Comparison of ENCODE assay signal across 32 mouse cellular contexts in the genomic region with DNA sequence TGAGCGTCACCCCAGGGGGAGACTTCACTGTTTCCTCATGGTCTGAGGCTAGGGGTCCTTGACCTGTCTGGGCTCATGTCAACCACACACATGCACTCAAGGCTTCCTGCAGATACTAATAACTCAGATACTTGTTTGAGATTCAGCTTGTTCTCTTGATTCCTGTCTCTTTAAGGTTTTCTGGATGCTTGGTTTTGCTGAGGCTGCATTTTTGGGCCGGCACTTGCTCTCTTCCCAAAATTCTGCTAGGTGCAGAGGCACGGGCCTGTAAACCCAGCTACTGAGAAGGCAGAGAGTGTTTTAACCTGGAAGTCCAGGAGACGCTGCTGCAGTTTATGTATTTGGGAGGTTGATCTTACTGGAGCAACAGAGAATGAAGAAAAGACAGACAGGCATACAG. TPM values are rescaled to one million over a fixed set of nuclear protein-coding genes. Genes with fewer than 3 reads are reported as not detected.
DNase-seq lines count a peak whose midpoint lies in the region; ATAC-seq and TF ChIP-seq lines count a peak whose summit lies in the region.
"Had no signal": no experiment of that assay in that cellular context is flagged by ENCODE, and none has a peak within 500 bp of the region (broad histone marks: within the 10 kb centered on the region; RNA-seq: fewer than 3 reads in every experiment).

No protein-coding gene starts in this region.

- H3K9ac ChIP-seq in heart, adult 2 months (ENCODE audit: low read depth, low read length): no peak overlapping the region
- H3K9ac ChIP-seq in heart, embryonic 15.5 days: no peak overlapping the region
- H3K9ac ChIP-seq in CH12.LX (ENCODE audit: insufficient read depth, low read depth) (no peak overlapping the region), ES-E14 (ENCODE audit: insufficient read depth, low read depth, low read length, poor library complexity, severe bottlenecking) (no peak overlapping the region)
- no peak overlapping the region for H3K9ac ChIP-seq in neural tube, embryonic 15.5 days (replicated peaks)
- H3K9ac ChIP-seq: embryonic facial prominence, embryonic 13.5 days; forebrain, embryonic 12.5 days; forebrain, embryonic 15.5 days; hindbrain, embryonic 12.5 days; hindbrain, embryonic 15.5 days had no signal

- dilution Hi-C loops in CH12.LX (cut with MboI; ENCODE audit: extremely low pct_ligation_motif_present, extremely low pct_unique_long_range_greater_than_20kb, low sequenced_read_pairs): no loop called here

- no peak for TF ChIP-seq RAD21 in CH12.LX (IDR thresholded peaks at IDR 0.05; ENCODE audit: low read depth, low read length)

- H3K36me3 ChIP-seq in heart, embryonic 10.5 days: no peaks in the 10 kb centered on the region
- no peaks in the 10 kb centered on the region for H3K36me3 ChIP-seq in heart, adult 2 months (ENCODE audit: control insufficient read depth, insufficient read depth, low read length)
- H3K36me3 ChIP-seq in heart, embryonic 15.5 days: no peaks in the 10 kb centered on the region
- H3K36me3 ChIP-seq in CH12.LX (replicated peaks in 1 of 2; ENCODE audit: control insufficient read depth in 1 of 2, insufficient read depth in 1 of 2, low read length in 1 of 2) (no peaks in the 10 kb centered on the region), ES-E14 (ENCODE audit: control insufficient read depth, insufficient read depth, low read length, poor library complexity, severe bottlenecking) (no peaks in the 10 kb centered on the region)
- no peaks in the 10 kb centered on the region for H3K36me3 ChIP-seq in neural tube, embryonic 15.5 days
- H3K36me3 ChIP-seq: embryonic facial prominence, embryonic 10.5 days; embryonic facial prominence, embryonic 13.5 days; forebrain, embryonic 12.5 days; forebrain, embryonic 15.5 days; G1E; hindbrain, embryonic 12.5 days; hindbrain, embryonic 15.5 days had no signal

- intact Hi-C loops in heart, adult 2 months (cut with DNase I): no loop called here

- in situ Hi-C loops in CH12.LX (cut with MboI; ENCODE audit: low pct_ligation_motif_present, low pct_unique_long_range_greater_than_20kb, low sequenced_read_pairs) (no loop called here), ES-E14 (cut with MboI; ENCODE audit: low sequenced_read_pairs in 2 of 2, unreplicated experiment in 2 of 2) (loop anchor here in 1 of 2 experiments (10.0 kb wide), 1 partner anchor 207 kb away; no protein-coding TSS in a partner anchor)

- no peak for TF ChIP-seq CTCF in heart, adult 2 months (IDR thresholded peaks at IDR 0.05)
- no peak for TF ChIP-seq CTCF in CH12.LX (conservative IDR thresholded peaks at IDR 0.05 in 1 of 2, IDR thresholded peaks at IDR 0.05 in 1 of 2; ENCODE audit: low read depth in 2 of 2, low read length in 2 of 2)

- H3K27me3 ChIP-seq in heart, embryonic 10.5 days (ENCODE audit: insufficient read depth, poor library complexity, severe bottlenecking): no peaks in the 10 kb centered on the region
- H3K27me3 ChIP-seq in heart, adult 2 months (ENCODE audit: control insufficient read depth, insufficient read depth, low read length): no peaks in the 10 kb centered on the region
- no peaks in the 10 kb centered on the region for H3K27me3 ChIP-seq in heart, embryonic 15.5 days
- peaks cover 15% of the 10 kb centered on the region for H3K27me3 ChIP-seq in CH12.LX (replicated peaks)
- H3K27me3 ChIP-seq in neural tube, embryonic 15.5 days (replicated peaks): no peaks in the 10 kb centered on the region
- H3K27me3 ChIP-seq: embryonic facial prominence, embryonic 13.5 days; forebrain, embryonic 12.5 days; forebrain, embryonic 15.5 days; hindbrain, embryonic 12.5 days; hindbrain, embryonic 15.5 days had no signal

- no peaks in the 10 kb centered on the region for H3K9me3 ChIP-seq in heart, embryonic 10.5 days
- no peaks in the 10 kb centered on the region for H3K9me3 ChIP-seq in heart, embryonic 15.5 days (replicated peaks)
- H3K9me3 ChIP-seq in CH12.LX (replicated peaks; ENCODE audit: low read length): peaks cover under 1% of the 10 kb centered on the region
- H3K9me3 ChIP-seq in ES-E14 (ENCODE audit: control insufficient read depth, insufficient read depth, low read depth, low read length): no peaks in the 10 kb centered on the region
- no peaks in the 10 kb centered on the region for H3K9me3 ChIP-seq in neural tube, embryonic 15.5 days (replicated peaks)
- H3K9me3 ChIP-seq: embryonic facial prominence, embryonic 10.5 days; embryonic facial prominence, embryonic 13.5 days; forebrain, embryonic 12.5 days; forebrain, embryonic 15.5 days; G1E; hindbrain, embryonic 12.5 days; hindbrain, embryonic 15.5 days had no signal

- no peak for ATAC-seq in heart, embryonic 15.5 days (replicated peaks; ENCODE audit: insufficient number of reproducible peaks, insufficient read depth, low FRiP score, low read depth)
- no peak for ATAC-seq in neural tube, embryonic 15.5 days (ENCODE audit: low FRiP score)
- ATAC-seq: CD4-positive, CD25-positive, alpha-beta regulatory T cell, adult 4 months; forebrain, embryonic 15.5 days; intestine, postnatal 0 days had no signal

- no peak for TF ChIP-seq POLR2A in heart, adult 2 months (IDR thresholded peaks at IDR 0.05; ENCODE audit: insufficient read depth, low read depth, low read length)
- no peak for TF ChIP-seq POLR2A in CH12.LX (IDR thresholded peaks at IDR 0.05; ENCODE audit: low read depth, low read length)

- H3K4me3 ChIP-seq in heart, embryonic 10.5 days: no peak overlapping the region
- H3K4me3 ChIP-seq in heart, adult 2 months: no peak overlapping the region
- no peak overlapping the region for H3K4me3 ChIP-seq in heart, embryonic 15.5 days
- no peak overlapping the region for H3K4me3 ChIP-seq in CH12.LX (replicated peaks in 1 of 3; ENCODE audit: low read depth in 2 of 3, low read length in 2 of 3, poor library complexity in 1 of 3)
- H3K4me3 ChIP-seq in ES-E14 (ENCODE audit: insufficient read depth in 1 of 2, low read depth in 1 of 2, low read length in 2 of 2, poor library complexity in 1 of 2, severe bottlenecking in 1 of 2): no peak overlapping the region
- H3K4me3 ChIP-seq in neural tube, embryonic 15.5 days (replicated peaks): no peak overlapping the region
- H3K4me3 ChIP-seq: embryonic facial prominence, embryonic 10.5 days; embryonic facial prominence, embryonic 13.5 days; erythroblast, embryonic 14.5 days; forebrain, embryonic 12.5 days; forebrain, embryonic 15.5 days; hindbrain, embryonic 12.5 days; hindbrain, embryonic 15.5 days had no signal

- peaks cover 19% of the 10 kb centered on the region for H3K4me1 ChIP-seq in heart, embryonic 10.5 days
- H3K4me1 ChIP-seq in heart, adult 2 months (ENCODE audit: control insufficient read depth, insufficient read depth, low read length): peaks cover 4% of the 10 kb centered on the region; the same call in 1 of the 2 replicates
- H3K4me1 ChIP-seq in heart, embryonic 15.5 days (replicated peaks): peaks cover 20% of the 10 kb centered on the region
- peaks cover 4 to 12% of the 10 kb centered on the region in 2 experiments; a peak in 3 of 4 replicates for H3K4me1 ChIP-seq in CH12.LX (ENCODE audit: control insufficient read depth in 1 of 2, insufficient read depth in 2 of 2)
- peaks cover 0 to 2% of the 10 kb centered on the region in 2 experiments; a peak in 1 of 4 replicates for H3K4me1 ChIP-seq in ES-E14 (ENCODE audit: control insufficient read depth in 2 of 2, insufficient read depth in 2 of 2, low read length in 2 of 2, poor library complexity in 1 of 2)
- no peaks in the 10 kb centered on the region for H3K4me1 ChIP-seq in neural tube, embryonic 15.5 days
- H3K4me1 ChIP-seq: embryonic facial prominence, embryonic 10.5 days; embryonic facial prominence, embryonic 13.5 days; forebrain, embryonic 12.5 days; forebrain, embryonic 15.5 days; hindbrain, embryonic 12.5 days; hindbrain, embryonic 15.5 days had no signal

- DNase-seq in heart, embryonic 10.5 days (ENCODE audit: low spot score): no peak
- DNase-seq in heart, adult 2 months: no peak
- DNase-seq in heart, adult 11 months: no peak
- no peak for DNase-seq in CH12.LX (ENCODE audit: extremely low read depth)
- no peak for DNase-seq in ES-E14 (ENCODE audit: low read depth, low spot score)
- DNase-seq: adrenal gland, adult 8-10 months; adrenal gland, postnatal 25 days; cerebellum, adult 9-11 months; embryo, embryonic 11 days; gastrocnemius, postnatal 14 days; heart, adult 18-20 months; kidney, adult 2 months had no signal

- peak overlapping the region; percentile 59; the same call in 1 of the 2 replicates for H3K27ac ChIP-seq in heart, embryonic 10.5 days
- H3K27ac ChIP-seq in heart, adult 2 months: no peak overlapping the region; the same call in 1 of the 2 replicates
- peak overlapping the region; percentile 83; the same call in 1 of the 2 replicates for H3K27ac ChIP-seq in heart, embryonic 15.5 days
- H3K27ac ChIP-seq in CH12.LX (ENCODE audit: insufficient read depth, low read depth): no peak overlapping the region
- H3K27ac ChIP-seq in ES-E14 (ENCODE audit: insufficient read depth, low read depth, low read length, poor library complexity, severe bottlenecking): no peak overlapping the region
- no peak overlapping the region for H3K27ac ChIP-seq in neural tube, embryonic 15.5 days (replicated peaks)
- H3K27ac ChIP-seq: embryonic facial prominence, embryonic 10.5 days; embryonic facial prominence, embryonic 13.5 days; forebrain, embryonic 12.5 days; forebrain, embryonic 15.5 days; hindbrain, embryonic 12.5 days; hindbrain, embryonic 15.5 days; kidney, postnatal 0 days had no signal

- WGBS in heart, embryonic 10.5 days: 80% methylated on average over 4 of the region's 4 CpGs
- WGBS in heart, adult 2 months: 69% methylated on average over 4 of the region's 4 CpGs
- 74% methylated on average over 4 of the region's 4 CpGs for WGBS in heart, embryonic 15.5 days
- 81% methylated on average over 4 of the region's 4 CpGs for WGBS in neural tube, embryonic 15.5 days

- no peaks in the 10 kb centered on the region for H3K79me2 ChIP-seq in heart, adult 2 months (replicated peaks; ENCODE audit: control insufficient read depth, insufficient read depth, low read length)
- H3K79me2 ChIP-seq in CH12.LX (replicated peaks; ENCODE audit: control insufficient read depth, extremely low read depth, insufficient read depth, poor library complexity, severe bottlenecking): peaks cover 6% of the 10 kb centered on the region

- no peak for TF ChIP-seq EP300 in heart, adult 2 months (IDR thresholded peaks at IDR 0.05; ENCODE audit: insufficient read depth, low read depth, low read length)
- no peak for TF ChIP-seq EP300 in CH12.LX (IDR thresholded peaks at IDR 0.05; ENCODE audit: low read length)

- no peak overlapping the region for H3K4me2 ChIP-seq in heart, embryonic 15.5 days
- no peak overlapping the region for H3K4me2 ChIP-seq in CH12.LX (ENCODE audit: insufficient read depth, low read depth, poor library complexity, severe bottlenecking)
- H3K4me2 ChIP-seq in neural tube, embryonic 15.5 days: no peak overlapping the region
- H3K4me2 ChIP-seq: embryonic facial prominence, embryonic 13.5 days; forebrain, embryonic 12.5 days; forebrain, embryonic 15.5 days; hindbrain, embryonic 12.5 days; hindbrain, embryonic 15.5 days had no signal

RNA-seq across cellular contexts. Expression of a gene that starts 23.6 kb away (rescaled TPM):
- polyA plus RNA-seq in heart, embryonic 10.5 days (2016; fragmentation: Nextera tagmentation; extraction: Ambion mirVana): 11.3 and 27.9 TPM in 2 replicates
- 10 to 100 TPM; 27.7 to 32.0 TPM for total RNA-seq in heart, adult 2 months (2021)
- 51.1 and 92.7 TPM in 2 replicates for polyA plus RNA-seq in heart, adult 2 months (2012; rRNA removed)
- polyA plus RNA-seq in heart, embryonic 15.5 days (2015; fragmentation: Nextera tagmentation; extraction: Ambion mirVana): 20.6 and 21.5 TPM in 2 replicates
- total RNA-seq in CH12.LX (2012; rRNA removed): 31.4 and 46.4 TPM in 2 replicates
- total RNA-seq in CH12.LX (2014; rRNA removed): 24.3 and 26.2 TPM in 2 replicates
- 29.3 and 30.3 TPM in 2 replicates for polyA plus RNA-seq in CH12.LX (2012; ENCODE audit: insufficient read length, low read depth)
- total RNA-seq in ES-E14 (2012; rRNA removed): 31.6 and 32.2 TPM in 2 replicates
- 0.35 and 0.47 TPM in 2 replicates for polyA plus RNA-seq in neural tube, embryonic 15.5 days (2015; fragmentation: Nextera tagmentation; extraction: Ambion mirVana)
- total RNA-seq: common myeloid progenitor, adult 5-6 weeks; hematopoietic stem cell, adult 5-6 weeks had no signal
- polyA plus RNA-seq: CD4-positive, CD25-positive, alpha-beta regulatory T cell, adult 4 months; erythroblast, embryonic 14.5 days; forebrain, embryonic 12.5 days; G1E had no signal

RNA-seq across cellular contexts. Expression of a gene that starts 52.1 kb away (rescaled TPM):
- 0.10 and 0.77 TPM in 2 replicates for polyA plus RNA-seq in heart, embryonic 10.5 days (2016; fragmentation: Nextera tagmentation; extraction: Ambion mirVana)
- under 1 TPM; 0.10 to 0.30 TPM for total RNA-seq in heart, adult 2 months (2021)
- 0.15 and 0.18 TPM in 2 replicates for polyA plus RNA-seq in heart, adult 2 months (2012; rRNA removed)
- polyA plus RNA-seq in heart, embryonic 15.5 days (2015; fragmentation: Nextera tagmentation; extraction: Ambion mirVana): 0.35 and 0.42 TPM in 2 replicates
- total RNA-seq in CH12.LX (2012; rRNA removed): not detected in 2 replicates
- not detected in 2 replicates for total RNA-seq in CH12.LX (2014; rRNA removed)
- not detected in 2 replicates for polyA plus RNA-seq in CH12.LX (2012; ENCODE audit: insufficient read length, low read depth)
- 0.58 and 1.2 TPM in 2 replicates for total RNA-seq in ES-E14 (2012; rRNA removed)
- polyA plus RNA-seq in neural tube, embryonic 15.5 days (2015; fragmentation: Nextera tagmentation; extraction: Ambion mirVana): 24.1 and 32.9 TPM in 2 replicates
- total RNA-seq: common myeloid progenitor, adult 5-6 weeks; hematopoietic stem cell, adult 5-6 weeks had no signal
- polyA plus RNA-seq: C2C12; CD4-positive, CD25-positive, alpha-beta regulatory T cell, adult 4 months; erythroblast, embryonic 14.5 days; G1E had no signal

RNA-seq across cellular contexts. Expression of a gene that starts 59.1 kb away (rescaled TPM):
- 0.20 TPM in 1 of 2 replicates, not detected in the other for polyA plus RNA-seq in heart, embryonic 10.5 days (2016; fragmentation: Nextera tagmentation; extraction: Ambion mirVana)
- total RNA-seq in heart, adult 2 months (2021): not detected
- 0.04 and 0.12 TPM in 2 replicates for polyA plus RNA-seq in heart, adult 2 months (2012; rRNA removed)
- polyA plus RNA-seq in heart, embryonic 15.5 days (2015; fragmentation: Nextera tagmentation; extraction: Ambion mirVana): 0.10 and 0.19 TPM in 2 replicates
- total RNA-seq in CH12.LX (2012; rRNA removed): 0.38 and 0.68 TPM in 2 replicates
- total RNA-seq in CH12.LX (2014; rRNA removed): 0.08 and 0.24 TPM in 2 replicates
- 0.37 and 0.39 TPM in 2 replicates for polyA plus RNA-seq in CH12.LX (2012; ENCODE audit: insufficient read length, low read depth)
- total RNA-seq in ES-E14 (2012; rRNA removed): 4.1 and 5.9 TPM in 2 replicates
- polyA plus RNA-seq in neural tube, embryonic 15.5 days (2015; fragmentation: Nextera tagmentation; extraction: Ambion mirVana): 0.11 TPM in 1 of 2 replicates, not detected in the other
- total RNA-seq: adrenal gland, adult 8-10 months; adrenal gland, postnatal 25 days; common myeloid progenitor, adult 5-6 weeks; G1E; gastrocnemius, postnatal 14 days; gastrocnemius, postnatal 4 days; heart, adult 18-20 months; hematopoietic stem cell, adult 5-6 weeks had no signal
- polyA plus RNA-seq: brain, embryonic 14.5 days; C2C12; CD4-positive, CD25-positive, alpha-beta regulatory T cell, adult 4 months; embryonic facial prominence, embryonic 10.5 days; embryonic facial prominence, embryonic 13.5 days; erythroblast, embryonic 14.5 days; forebrain, embryonic 12.5 days; forebrain, embryonic 15.5 days; G1E; hindbrain, embryonic 12.5 days; hindbrain, embryonic 15.5 days; intestine, embryonic 14.5 days; intestine, postnatal 0 days; kidney, embryonic 14.5 days had no signal

Comparison
In these comparisons a context has a peak if more than half of its experiments do, and no peak if none do; other contexts are left out.
1. H3K27ac ChIP-seq: peak in heart, embryonic 10.5 days (single experiment) and heart, embryonic 15.5 days (single experiment); none in heart, adult 2 months (single experiment), CH12.LX (single experiment), ES-E14 (single experiment) and neural tube, embryonic 15.5 days (single experiment).
2. RNA of a gene that starts 52.1 kb away (polyA plus RNA-seq): 24.1 to 32.9 TPM in neural tube, embryonic 15.5 days; 0.10 to 0.77 TPM in heart, embryonic 10.5 days, 0.35 to 0.42 TPM in heart, embryonic 15.5 days, 0.15 to 0.18 TPM in heart, adult 2 months and not detected in CH12.LX; every median in the first group is over 10 times any median in the second.